Mouse (Mus musculus) cortical plate, adult 2 months (tissue): ENCODE results near the gene Col26a1.
A peak's percentile ranks its signal among the peaks of the same experiment; 100 is the strongest.

Experiments used
- CTCF ChIP-seq: fragments of 200-500 bp; IDR thresholded peaks from 2 replicates; pipeline ENCODE4 v1.5.1; 2011; ENCODE audit warnings: mild to moderate bottlenecking, control low read depth, low read length; ENCODE audit not compliant: insufficient read depth; ENCODE audit errors: extremely low read depth
- POLR2A ChIP-seq: fragments of 200-500 bp; IDR thresholded peaks from 2 replicates; pipeline ENCODE4 v1.6.1; 2011; ENCODE audit warnings: mild to moderate bottlenecking, low read length, control low read depth; ENCODE audit not compliant: insufficient read depth; ENCODE audit errors: extremely low read depth

DNA sequence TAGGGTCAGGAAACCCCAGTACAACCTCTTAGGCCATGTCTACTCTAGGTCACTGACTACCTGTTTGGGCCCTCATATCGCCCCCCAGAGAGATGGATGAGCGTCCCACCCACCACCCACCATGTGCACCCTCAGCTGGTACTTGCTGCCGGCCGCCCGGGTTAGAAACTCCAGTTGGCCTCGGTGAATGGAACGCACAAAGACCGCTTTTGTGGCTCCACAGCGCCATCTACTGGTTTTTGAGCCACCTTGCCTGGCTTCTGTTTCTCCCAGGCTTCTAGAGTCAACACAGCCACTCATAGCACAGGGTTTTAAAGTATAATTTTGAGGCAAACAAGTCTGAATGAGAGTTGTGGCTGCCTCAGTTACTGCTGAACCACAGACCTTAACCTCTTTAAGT lies 176.2 kb downstream of the Col26a1 start:
- TF ChIP-seq POLR2A, result no peak
- TF ChIP-seq CTCF, result peak; percentile 85
